Mouse (Mus musculus) neutrophil, adult 5-6 weeks (primary cell): ENCODE measurements around the gene Olfr1420. TPM values are rescaled to one million over a fixed set of nuclear protein-coding genes. Genes with fewer than 3 reads are reported as not detected.
"Not testable (repeated sequence)": the region's sequence is repeated elsewhere in the genome, so short reads cannot be mapped to it uniquely, and the experiment has no call there.

Source experiments
- ATAC-seq: fragments of 151-379, 151-347 bp; 2 replicates; pipeline ENCODE4 v1.8.0; 2017; ENCODE audit warnings: mild to moderate bottlenecking, moderate TSS enrichment; ENCODE audit not compliant: insufficient number of reproducible peaks, poor library complexity, low FRiP score, severe bottlenecking; ENCODE audit errors: extremely low read depth
- total RNA-seq: library from RNA; stranded (forward); fragments of 200-1000 nt; gene quantifications from 2 replicates; pipeline ENCODE4 v1.2.3, GENCODE M21; 2017

Olfr1420 gene
- total RNA-seq: not detected in 2 replicates

DNA sequence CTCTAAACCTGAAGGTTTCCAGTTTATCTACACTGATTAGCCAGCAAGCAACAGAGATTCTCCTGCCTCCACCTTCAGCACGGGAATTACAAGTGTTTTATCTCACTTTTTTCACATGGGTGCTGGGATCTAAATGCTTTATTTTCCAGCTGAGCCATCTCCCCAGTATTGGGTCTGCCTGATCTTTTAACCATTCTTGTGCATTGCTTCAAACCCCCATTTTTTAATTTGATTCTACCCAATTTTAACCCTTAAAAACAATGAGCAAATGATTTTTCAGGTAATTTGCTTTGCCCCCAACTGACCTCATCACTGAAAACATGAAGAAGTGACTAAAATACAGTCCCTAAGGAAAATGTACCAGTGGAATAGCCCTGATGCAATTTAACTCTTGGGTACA, at the start of gene Olfr1420:
Olfr1420 (plus strand) TSS at position 301 of the 400 bp plus-strand sequence.
- ATAC-seq: no peak

DNA sequence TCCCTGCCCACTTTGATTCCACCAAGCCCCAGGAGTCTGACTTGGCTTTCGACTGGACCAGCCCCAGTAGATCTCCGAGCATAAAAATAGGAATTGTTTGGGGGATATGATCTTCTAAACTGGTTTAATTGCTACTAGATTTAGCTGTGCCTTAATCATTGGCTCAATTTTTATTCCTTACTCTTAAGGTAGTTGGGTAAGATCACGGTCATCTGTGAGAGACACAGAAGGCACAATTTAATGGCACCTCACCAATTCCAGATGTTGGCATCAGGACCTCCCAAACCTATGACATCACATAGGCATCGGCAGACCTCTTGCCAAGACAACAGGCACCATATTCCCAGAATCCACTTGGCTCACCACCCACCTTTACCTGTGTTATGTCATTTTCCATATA, 47.2 kb upstream of the Olfr1420 start, which contains the start of gene Olfr1417:
Olfr1417 (minus strand) TSS at position 101 of the 400 bp plus-strand sequence.
- ATAC-seq: no peak

DNA sequence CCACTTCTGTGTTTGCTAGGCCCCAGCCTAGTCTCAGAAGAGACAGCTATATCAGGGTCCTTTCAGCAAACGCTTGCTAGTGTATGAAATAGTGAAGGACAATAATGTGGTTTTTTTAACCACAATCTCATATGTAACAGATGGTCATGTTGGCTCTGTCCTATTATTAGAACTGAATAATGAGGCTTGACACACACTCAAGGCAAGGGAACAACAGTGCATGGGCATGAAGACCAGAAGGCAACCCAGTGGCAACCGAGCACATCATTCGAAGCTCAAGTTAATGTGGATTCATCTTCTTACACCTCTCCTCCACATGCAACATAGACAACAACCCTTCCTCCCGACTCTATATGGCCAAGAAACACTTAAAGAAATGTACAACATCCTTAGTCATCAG, 40.0 kb upstream of the Olfr1420 start:
- no peak for ATAC-seq

DNA sequence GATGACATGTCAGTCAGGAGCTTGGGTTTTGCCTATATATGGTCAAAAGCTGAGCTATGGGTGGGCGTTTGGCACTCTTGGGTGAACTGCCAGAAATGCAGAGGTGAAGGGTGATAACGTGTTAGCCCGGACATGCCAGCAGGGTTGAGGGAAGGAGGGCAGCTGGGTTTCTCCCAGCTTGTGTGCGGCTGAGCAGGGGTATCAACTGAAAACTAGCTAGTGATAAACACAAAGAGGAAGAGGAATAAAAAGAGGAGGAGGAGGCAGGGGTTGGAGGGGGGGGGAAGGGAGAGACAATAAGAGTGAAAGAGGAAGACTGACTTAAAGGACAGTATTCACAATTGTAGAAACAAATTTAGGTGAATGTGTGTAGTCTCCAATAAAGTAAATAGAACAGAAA, 33.7 kb upstream of the Olfr1420 start:
- ATAC-seq: no peak

DNA sequence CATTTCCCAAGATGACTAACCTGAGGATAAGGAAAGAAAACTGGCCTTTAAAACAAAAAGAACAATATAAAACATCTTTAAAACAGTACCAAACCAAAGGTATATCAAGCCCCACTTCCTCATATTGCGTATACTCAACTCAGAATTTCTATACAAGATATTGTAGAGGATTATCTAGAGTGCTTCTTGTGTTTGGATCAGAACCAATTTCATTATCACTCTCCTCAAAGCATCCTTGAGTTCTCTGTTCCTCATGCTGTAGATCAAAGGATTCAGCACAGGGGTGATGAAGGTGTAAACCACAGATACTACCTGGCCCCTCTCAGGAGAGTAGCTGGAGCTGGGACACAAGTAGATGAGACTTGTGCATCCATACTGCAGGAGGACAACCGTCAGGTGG, 31.5 kb upstream of the Olfr1420 start:
- ATAC-seq: no peak

DNA sequence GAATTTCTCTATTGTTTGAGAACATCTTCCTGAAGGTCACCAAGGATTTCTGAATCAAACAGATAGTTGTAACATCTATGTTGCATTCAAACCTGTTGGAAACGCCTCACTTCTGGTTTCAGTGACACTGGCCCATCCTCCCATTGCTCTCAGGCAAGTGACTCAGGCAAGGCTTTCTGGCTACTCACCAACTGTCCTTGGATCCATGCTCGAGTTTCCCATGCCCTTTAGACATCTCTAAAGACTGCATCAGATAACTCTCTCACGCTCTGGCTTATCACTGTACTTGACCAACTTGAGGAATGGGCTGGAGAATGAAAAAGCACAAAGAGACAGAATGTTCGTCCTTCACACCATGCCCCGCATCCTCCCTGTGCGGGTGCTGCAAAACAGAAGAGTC, 29.9 kb upstream of the Olfr1420 start:
- ATAC-seq: no peak

DNA sequence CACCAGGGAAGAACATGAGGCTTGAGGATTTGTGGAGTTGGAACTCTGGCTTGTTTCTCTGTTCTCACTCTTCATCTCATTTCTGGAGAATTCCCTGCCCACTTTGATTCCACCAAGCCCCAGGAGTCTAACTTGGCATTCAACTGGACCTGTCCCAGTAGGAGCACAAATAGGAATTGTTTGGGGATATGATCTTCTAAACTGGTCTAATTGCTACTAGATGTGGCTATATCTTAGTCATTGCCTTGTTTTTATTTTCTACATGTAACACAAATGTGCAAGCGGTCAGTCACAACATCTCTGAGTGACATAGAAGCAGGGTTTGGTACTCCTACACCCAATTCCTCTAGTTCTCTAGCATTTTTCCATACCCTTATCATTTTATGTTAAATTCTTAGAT, 25.4 kb upstream of the Olfr1420 start, which contains the start of gene Olfr1418:
Olfr1418 (minus strand) TSS at position 101 of the 400 bp plus-strand sequence.
- no peak for ATAC-seq

DNA sequence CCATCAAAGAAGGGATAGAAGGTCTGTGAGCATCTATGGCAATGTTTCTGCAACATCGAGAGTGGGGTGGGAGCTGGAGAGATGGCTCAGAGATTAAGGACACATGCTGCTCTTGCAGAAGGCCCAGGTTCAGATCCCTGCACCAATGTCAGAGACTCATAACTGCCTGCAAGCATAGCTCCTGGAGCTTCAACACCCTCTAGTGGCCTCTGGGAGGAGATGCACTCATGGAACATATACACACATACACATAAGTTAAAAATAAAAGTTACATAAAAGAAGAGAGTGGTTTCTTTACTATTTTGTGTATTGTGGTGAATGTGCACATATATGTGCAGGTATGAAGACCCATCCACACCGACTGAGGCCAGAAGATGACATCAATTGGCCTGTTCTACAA, 18.5 kb upstream of the Olfr1420 start:
- no peak for ATAC-seq

DNA sequence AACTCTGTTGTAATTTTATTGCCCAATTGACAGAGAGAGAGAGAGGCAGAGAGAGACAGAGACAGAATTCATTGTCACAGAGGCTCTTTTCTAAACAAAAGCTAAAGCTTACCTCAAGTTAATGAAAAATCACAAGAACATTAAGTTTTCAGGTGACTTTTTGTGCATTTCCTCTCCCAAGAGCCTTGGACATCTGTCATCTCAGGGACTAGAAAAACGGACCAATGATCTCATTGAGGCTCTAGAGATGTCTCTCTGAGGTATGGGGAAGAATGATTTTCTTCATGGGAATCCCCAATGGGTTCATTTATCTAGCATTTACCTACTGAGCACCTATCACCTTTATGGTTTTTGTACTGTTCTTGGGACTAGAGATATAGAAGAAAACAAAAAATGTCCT, 11.4 kb upstream of the Olfr1420 start, which contains the start of gene Olfr1419:
Olfr1419 (minus strand) TSS at position 101 of the 400 bp plus-strand sequence.
- ATAC-seq: no peak

DNA sequence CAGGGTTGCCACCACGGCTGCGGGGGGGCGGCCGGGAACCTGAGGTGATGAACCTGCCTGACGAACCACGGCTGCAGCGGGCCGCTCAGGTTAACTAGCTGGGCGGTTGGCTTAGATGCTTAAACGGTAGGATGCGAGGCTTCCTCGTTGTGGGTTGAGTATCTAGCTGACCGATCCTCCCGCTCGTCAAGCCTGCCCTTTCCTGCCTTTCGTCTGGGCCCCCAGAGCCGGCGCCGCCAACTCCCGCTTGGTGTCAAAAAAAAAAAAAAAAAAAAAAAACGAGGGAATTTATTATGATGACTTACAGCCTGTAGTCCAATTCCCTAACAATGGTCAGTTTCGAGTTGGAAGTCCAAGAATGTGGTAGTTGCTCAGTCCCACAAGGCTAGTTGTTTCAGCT, 8.0 kb upstream of the Olfr1420 start:
- ATAC-seq: not testable (repeated sequence)

DNA sequence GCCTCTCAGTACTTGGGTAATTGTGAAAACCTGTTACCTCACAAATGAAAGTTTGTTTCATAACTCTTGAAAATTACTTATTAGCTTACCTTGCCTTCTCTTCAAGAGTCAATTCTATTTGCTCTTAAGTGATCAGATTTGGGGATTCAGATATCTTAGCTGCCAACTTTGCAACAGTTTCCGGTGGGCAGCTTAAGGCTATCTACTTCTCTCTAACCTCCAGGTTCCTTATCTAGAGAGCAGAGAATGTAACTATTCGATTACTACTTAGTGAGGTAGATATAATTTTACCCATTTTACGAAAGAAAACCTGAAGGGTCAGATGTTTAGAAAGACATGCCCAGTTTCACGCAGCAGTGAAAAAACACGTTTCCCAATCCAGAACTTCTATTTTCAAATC, 24.7 kb downstream of the Olfr1420 start:
- ATAC-seq: no peak

DNA sequence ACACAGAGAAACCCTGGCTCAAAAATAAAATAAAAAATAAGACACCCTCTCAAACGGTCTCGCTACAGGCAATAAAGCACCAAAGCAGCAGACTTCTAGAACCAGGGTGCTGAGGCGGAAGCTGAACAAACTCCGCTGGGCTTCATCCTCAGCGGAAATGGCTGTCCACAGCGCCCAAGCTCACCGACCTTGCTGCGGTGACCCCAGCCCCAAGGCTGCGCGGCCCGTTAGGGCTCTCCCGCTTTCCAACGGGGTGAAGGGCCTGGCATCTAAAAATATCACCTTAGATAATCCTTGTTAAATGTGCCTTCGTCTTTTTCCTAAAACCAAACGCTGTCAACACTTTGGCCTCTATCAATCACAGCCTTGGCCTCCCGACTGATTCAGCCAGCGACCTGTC, 25.2 kb downstream of the Olfr1420 start:
- no peak for ATAC-seq

DNA sequence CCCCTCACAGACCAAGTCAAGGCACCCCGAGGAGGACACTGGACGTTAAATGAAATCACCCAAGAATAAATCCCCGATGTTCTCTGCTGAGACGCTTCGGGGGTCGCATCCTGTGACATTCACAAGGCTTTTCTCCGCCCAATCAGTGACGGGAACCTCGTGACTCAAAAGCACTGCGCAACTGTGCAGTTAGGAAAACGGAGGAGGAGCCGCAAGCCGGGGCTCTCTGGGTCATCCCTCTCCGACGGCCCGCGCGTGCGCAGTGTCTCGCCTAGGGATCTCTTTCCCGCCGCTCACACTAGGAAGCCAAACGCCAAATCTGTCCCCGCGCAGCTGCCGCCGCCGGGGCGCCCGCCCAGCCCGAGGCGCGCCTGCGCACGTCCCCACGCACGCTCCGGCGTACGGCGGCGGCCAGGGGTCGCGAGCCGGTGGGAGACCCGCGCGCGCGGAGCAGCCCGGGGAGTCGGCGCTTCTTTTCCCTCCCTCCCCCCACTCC, 25.7 kb downstream of the Olfr1420 start, which contains the start of gene Patl1:
Patl1 (plus strand) TSS at position 363 of the 496 bp plus-strand sequence.
- peak; percentile 95 for ATAC-seq

DNA sequence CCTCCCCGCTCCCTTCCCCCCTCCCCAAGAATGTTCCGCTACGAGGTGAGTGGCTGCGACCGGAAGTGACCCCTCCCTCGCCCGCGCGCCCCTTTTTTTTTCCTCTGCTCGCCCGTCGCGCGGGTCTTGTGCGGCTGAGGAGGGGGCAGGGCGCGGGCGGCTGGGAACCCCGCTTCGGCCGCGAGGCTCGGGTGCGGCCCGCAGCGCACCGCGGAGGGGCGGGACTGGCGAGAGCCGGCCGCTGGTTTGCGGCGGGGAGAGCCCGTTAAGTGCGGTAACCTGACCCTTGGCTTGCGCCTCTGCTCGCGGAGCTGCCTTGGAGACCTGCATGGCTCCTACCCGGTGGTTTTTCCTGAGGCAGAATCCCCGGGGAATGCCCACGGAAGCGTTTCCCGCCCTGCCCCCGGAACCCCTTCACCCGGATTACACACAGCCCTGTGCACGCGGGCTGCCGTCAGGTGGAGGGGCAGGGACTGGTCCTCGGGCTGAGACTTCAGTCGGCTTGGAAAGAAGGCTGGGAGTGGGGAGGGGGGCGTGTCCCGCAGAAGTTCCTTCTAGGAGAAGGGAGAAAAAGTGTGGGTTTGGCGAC, 26.3 kb downstream of the Olfr1420 start:
- ATAC-seq: no peak

DNA sequence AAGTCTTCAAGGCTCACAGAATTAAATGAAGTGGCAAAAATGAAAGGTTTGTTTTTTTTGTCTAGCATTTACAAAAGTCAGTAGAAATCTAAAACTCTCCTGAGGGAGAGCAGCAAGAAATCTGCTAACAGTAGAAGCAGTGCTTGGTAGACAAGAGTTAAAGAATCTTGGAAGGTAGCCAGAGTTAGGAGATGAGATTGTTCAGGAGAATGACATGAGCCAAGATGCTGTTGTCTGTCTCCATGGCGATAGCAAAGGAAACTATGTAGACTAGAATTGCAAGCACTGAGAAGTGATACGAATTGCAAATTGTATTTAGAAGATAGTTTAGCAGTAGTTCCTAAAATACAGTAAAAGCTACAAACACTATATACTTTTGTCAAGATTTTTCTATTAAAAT, 29.4 kb downstream of the Olfr1420 start:
- ATAC-seq: no peak

DNA sequence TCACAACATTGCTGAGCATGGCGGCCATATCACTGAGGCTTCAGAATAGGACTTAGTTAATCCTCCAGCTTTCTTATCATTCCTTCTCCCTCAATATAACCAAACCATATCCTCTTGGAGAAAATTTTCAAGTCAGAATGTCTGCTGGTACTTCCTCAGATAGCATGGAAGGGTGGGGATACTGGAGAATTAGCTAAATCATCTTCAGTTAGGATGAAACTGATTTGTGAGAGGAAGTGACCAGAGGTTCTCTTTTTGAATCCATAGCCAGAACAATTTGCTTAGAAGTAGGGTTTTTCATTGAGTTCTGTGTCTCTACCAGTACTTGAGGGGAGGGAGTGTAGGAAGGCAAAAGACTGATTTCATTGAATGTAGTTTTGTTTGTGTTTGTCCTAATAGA, 35.7 kb downstream of the Olfr1420 start:
- no peak for ATAC-seq

DNA sequence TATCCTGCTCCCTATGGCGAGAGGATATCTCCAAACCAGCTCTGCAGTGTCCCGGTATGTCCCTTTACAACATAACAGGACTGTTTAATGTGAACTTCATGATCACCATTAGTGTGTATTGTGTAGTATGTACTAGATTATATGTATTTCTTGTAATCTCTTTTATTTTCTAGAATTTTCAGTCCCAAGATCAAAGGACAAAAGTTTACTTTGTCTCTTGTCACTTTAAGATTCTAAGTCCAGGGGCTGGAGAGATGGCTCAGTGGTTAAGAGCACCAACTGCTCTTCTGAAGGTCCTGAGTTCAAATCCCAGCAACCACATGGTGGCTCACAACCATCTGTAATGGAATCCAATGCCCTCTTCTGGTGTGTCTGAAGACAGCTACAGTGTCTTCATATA, 36.1 kb downstream of the Olfr1420 start:
- not testable (repeated sequence) for ATAC-seq

DNA sequence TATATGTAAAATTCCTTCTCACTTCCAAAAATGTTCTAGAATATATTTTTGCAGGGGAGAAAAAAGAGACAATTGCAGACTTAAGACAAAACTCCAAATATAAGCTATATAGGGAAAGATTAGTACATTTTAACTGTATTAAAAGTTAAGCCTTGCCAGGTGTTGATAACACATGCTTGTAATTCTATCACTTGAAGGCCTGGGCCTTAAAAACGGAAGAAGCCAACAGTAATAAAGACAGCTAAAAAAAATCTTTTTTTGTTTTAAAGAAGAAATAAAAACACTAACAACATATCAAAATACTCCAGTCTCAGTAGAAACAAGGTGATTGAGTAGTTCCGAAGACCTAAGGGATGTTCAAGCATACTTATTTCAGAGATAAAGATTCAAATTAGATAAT, 40.0 kb downstream of the Olfr1420 start:
- no peak for ATAC-seq

DNA sequence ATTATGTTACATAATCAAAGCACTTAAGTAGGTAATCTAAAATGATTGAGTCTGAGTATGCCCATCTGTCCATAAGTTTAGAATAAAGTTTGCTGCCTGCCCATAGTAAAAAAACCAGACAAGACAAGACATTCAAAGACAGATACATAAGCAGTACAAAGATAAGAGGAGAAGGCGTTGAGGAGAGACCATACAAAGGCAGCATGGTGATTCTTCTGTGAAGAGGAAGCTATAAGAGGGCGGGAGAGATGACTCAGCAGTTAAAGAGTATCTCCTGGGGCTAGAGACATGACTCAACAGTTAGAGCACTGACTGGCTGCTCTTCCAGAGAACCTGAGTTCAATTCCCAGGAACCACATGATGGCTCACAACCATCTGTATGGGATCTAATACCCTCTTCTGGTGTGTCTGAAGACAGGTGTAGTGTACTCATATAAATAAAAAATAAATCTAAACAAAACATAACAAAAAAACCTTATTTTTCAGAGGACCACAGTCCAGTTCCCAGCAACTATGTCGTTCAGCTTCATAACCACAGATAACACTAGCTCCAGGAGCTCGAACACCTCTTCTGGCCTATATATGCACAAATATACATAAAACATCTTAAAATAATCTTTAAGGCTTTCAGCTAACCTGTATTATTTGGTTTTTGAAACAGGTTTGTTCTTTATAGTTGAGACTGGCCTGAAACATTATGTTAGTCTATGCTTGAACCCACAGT, 41.8 kb downstream of the Olfr1420 start:
- no peak for ATAC-seq

DNA sequence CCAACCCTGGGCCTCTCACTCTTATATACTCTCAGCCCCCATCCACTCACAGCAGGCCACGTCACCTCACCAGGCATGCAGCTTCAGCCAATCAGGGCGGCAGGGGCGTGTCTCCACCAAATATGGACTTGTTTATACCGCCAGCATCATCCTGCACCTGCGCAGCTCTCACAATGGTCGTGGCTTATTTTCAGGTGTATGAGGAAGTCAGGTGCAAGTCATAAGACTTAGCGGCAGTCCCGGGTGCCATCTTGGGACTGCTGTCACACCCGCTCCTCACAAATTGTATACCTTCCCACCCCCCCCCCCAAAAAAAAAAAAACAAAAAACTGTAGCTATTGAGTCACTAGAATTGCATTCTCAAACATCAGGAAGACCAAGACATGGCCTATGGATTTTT, 60.1 kb downstream of the Olfr1420 start:
- ATAC-seq: not testable (repeated sequence)
